Mouse (Mus musculus): ENCODE data around the gene Stk11ip. TPM values are rescaled to one million over a fixed set of nuclear protein-coding genes. Genes with fewer than 3 reads are reported as not detected.
A peak's percentile ranks its signal among the peaks of the same experiment; 100 is the strongest.

Stk11ip gene
- polyA plus RNA-seq, 1 experiment from 2014 or later: 27.6 TPM

DNA sequence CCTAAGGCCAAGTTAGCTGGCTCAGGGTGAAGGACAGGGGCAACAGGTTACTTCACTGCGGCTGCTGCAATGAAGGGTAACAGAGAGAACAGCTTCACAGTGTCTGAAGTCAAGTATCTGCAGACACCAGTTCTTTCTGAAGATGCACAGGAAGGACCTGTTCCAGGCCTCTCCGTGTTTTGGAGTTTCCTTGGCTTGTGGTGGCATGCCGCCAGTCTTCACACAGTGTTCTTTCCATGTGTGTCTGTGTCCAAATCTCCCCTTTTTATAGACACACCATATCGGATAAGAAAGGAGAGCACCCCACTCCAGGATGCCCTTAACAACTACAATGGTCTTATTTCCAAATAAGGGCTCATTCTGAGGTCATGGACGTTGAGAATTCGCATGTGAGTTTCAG, 23.0 kb downstream of the Stk11ip start:
- peaks cover 5% of the 10 kb centered on the region; the same call in 1 of the 2 replicates for H3K4me1 ChIP-seq (replicated peaks; ENCODE audit: control insufficient read depth, insufficient read depth, low read length)
- H3K9me3 ChIP-seq (ENCODE audit: control insufficient read depth, low read length): no peaks in the 10 kb centered on the region
- no peak overlapping the region for H3K4me2 ChIP-seq (ENCODE audit: low read depth, low read length, severe bottlenecking)
- no peak overlapping the region for H3K9ac ChIP-seq (ENCODE audit: low read length)
- no peaks in the 10 kb centered on the region for H3K27me3 ChIP-seq (ENCODE audit: control insufficient read depth, insufficient read depth, low read length)
- DNase-seq (ENCODE audit: low spot score) (no peak), ATAC-seq (replicated peaks; ENCODE audit: low FRiP score) (no peak)
- WGBS: 94% methylated on average over 6 of the region's 6 CpGs
- no peak overlapping the region for H3K4me3 ChIP-seq (ENCODE audit: low read depth, low read length)
- H3K27ac ChIP-seq (ENCODE audit: low read depth, low read length): no peak overlapping the region
- no peaks in the 10 kb centered on the region for H3K36me3 ChIP-seq (ENCODE audit: control insufficient read depth, insufficient read depth, low read length)

- DNase-seq (ENCODE audit: low spot score): peak; percentile 82
- Histone ChIP-seq H3K36me3 (ENCODE audit: control insufficient read depth, insufficient read depth, low read length) (no peaks in the 10 kb centered on the region; the same call in 1 of the 2 replicates), H3K27me3 (ENCODE audit: control insufficient read depth, insufficient read depth, low read length) (no peaks in the 10 kb centered on the region), H3K9me3 (ENCODE audit: control insufficient read depth, low read length) (no peaks in the 10 kb centered on the region), H3K27ac (ENCODE audit: low read depth, low read length) (peak within 1 kb of the TSS; percentile 64; the same call in 1 of the 2 replicates), H3K4me3 (ENCODE audit: low read depth, low read length) (peak within 1 kb of the TSS; percentile 69), H3K9ac (ENCODE audit: low read length) (peak within 1 kb of the TSS; percentile 93), H3K4me2 (ENCODE audit: low read depth, low read length, severe bottlenecking) (peak within 1 kb of the TSS; percentile 81), H3K4me1 (replicated peaks; ENCODE audit: control insufficient read depth, insufficient read depth, low read length) (peaks cover 5% of the 10 kb centered on the region; the same call in 1 of the 2 replicates)
- 2% methylated on average over 47 of the region's 64 CpGs for WGBS
- ATAC-seq (replicated peaks; ENCODE audit: low FRiP score): peak; percentile 82
These were observed 24.9 kb downstream of the Stk11ip start, which contains the start of gene Slc4a3 for GRCm38 (mm10) chr1:75545965-75546956. Gene Slc4a3, plus strand, starts transcription at chr1:75546266.

DNA sequence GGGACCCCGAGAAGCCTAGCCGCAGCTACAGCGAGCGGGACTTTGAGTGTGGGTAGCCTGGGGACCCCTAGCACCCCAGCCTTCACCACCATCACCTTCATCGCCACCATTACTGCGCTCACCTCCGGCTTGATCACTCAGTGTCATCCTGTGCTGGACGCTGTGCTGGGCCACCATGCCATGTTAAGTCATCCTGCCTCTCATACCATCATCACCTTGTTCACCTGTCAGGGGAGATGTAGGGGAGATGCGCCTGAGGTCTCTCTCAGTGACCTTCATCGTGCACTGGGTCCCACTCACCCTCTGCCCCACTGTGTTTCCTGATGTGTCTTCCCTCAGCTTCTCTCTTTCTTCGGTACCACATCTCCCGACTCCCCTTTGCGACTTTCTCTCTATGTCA, 26.0 kb downstream of the Stk11ip start:
- no peak for ATAC-seq (replicated peaks; ENCODE audit: low FRiP score)
- no peak for DNase-seq (ENCODE audit: low spot score)
- peaks cover 5% of the 10 kb centered on the region; the same call in 1 of the 2 replicates for H3K4me1 ChIP-seq (replicated peaks; ENCODE audit: control insufficient read depth, insufficient read depth, low read length)
- H3K4me2 ChIP-seq (ENCODE audit: low read depth, low read length, severe bottlenecking): no peak overlapping the region; the same call in 1 of the 2 replicates
- no peak overlapping the region for H3K27ac ChIP-seq (ENCODE audit: low read depth, low read length)
- H3K36me3 ChIP-seq (ENCODE audit: control insufficient read depth, insufficient read depth, low read length): no peaks in the 10 kb centered on the region; the same call in 1 of the 2 replicates
- no peak overlapping the region for H3K4me3 ChIP-seq (ENCODE audit: low read depth, low read length)
- H3K9ac ChIP-seq (ENCODE audit: low read length): no peak overlapping the region
- WGBS: 96% methylated on average over 13 of the region's 13 CpGs
- H3K27me3 ChIP-seq (ENCODE audit: control insufficient read depth, insufficient read depth, low read length): no peaks in the 10 kb centered on the region
- no peaks in the 10 kb centered on the region for H3K9me3 ChIP-seq (ENCODE audit: control insufficient read depth, low read length)

DNA sequence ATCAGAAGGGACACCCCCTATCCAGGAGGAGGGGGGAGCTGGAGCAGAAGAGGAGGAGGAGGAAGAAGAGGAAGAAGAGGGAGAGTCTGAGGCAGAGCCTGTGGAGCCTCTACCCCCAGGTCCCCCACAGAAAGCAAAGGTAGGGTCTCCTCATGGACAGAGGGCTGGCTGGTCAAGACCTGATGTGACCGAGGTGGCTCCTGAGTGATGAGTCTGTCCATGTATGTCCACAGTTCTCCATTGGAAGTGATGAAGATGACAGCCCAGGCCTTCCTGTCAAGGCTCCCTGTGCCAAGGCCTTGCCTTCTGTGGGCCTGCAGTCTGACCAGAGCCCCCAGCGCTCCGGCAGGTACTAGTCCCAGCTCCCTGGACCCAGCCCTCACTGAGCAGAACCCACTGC, 26.8 kb downstream of the Stk11ip start:
- Histone ChIP-seq H3K9ac (ENCODE audit: low read length) (no peak overlapping the region), H3K36me3 (ENCODE audit: control insufficient read depth, insufficient read depth, low read length) (no peaks in the 10 kb centered on the region; the same call in 1 of the 2 replicates), H3K4me3 (ENCODE audit: low read depth, low read length) (no peak overlapping the region), H3K27ac (ENCODE audit: low read depth, low read length) (no peak overlapping the region), H3K9me3 (ENCODE audit: control insufficient read depth, low read length) (no peaks in the 10 kb centered on the region), H3K27me3 (ENCODE audit: control insufficient read depth, insufficient read depth, low read length) (no peaks in the 10 kb centered on the region), H3K4me2 (ENCODE audit: low read depth, low read length, severe bottlenecking) (no peak overlapping the region), H3K4me1 (replicated peaks; ENCODE audit: control insufficient read depth, insufficient read depth, low read length) (peaks cover 5% of the 10 kb centered on the region; the same call in 1 of the 2 replicates)
- 93% methylated on average over 3 of the region's 3 CpGs for WGBS
- ATAC-seq (replicated peaks; ENCODE audit: low FRiP score) (no peak), DNase-seq (ENCODE audit: low spot score) (no peak)

GRCm38 (mm10) chr1:75548871-75549270, 27.5 kb downstream of the Stk11ip start:
- Histone ChIP-seq H3K36me3 (ENCODE audit: control insufficient read depth, insufficient read depth, low read length) (no peaks in the 10 kb centered on the region; the same call in 1 of the 2 replicates), H3K27ac (ENCODE audit: low read depth, low read length) (no peak overlapping the region), H3K9me3 (ENCODE audit: control insufficient read depth, low read length) (no peaks in the 10 kb centered on the region), H3K4me3 (ENCODE audit: low read depth, low read length) (no peak overlapping the region), H3K9ac (ENCODE audit: low read length) (no peak overlapping the region), H3K27me3 (ENCODE audit: control insufficient read depth, insufficient read depth, low read length) (no peaks in the 10 kb centered on the region), H3K4me1 (replicated peaks; ENCODE audit: control insufficient read depth, insufficient read depth, low read length) (peaks cover 5% of the 10 kb centered on the region; the same call in 1 of the 2 replicates), H3K4me2 (ENCODE audit: low read depth, low read length, severe bottlenecking) (no peak overlapping the region)
- DNase-seq (ENCODE audit: low spot score) (no peak), ATAC-seq (replicated peaks; ENCODE audit: low FRiP score) (no peak)
- 92% methylated on average over 17 of the region's 17 CpGs for WGBS

DNA sequence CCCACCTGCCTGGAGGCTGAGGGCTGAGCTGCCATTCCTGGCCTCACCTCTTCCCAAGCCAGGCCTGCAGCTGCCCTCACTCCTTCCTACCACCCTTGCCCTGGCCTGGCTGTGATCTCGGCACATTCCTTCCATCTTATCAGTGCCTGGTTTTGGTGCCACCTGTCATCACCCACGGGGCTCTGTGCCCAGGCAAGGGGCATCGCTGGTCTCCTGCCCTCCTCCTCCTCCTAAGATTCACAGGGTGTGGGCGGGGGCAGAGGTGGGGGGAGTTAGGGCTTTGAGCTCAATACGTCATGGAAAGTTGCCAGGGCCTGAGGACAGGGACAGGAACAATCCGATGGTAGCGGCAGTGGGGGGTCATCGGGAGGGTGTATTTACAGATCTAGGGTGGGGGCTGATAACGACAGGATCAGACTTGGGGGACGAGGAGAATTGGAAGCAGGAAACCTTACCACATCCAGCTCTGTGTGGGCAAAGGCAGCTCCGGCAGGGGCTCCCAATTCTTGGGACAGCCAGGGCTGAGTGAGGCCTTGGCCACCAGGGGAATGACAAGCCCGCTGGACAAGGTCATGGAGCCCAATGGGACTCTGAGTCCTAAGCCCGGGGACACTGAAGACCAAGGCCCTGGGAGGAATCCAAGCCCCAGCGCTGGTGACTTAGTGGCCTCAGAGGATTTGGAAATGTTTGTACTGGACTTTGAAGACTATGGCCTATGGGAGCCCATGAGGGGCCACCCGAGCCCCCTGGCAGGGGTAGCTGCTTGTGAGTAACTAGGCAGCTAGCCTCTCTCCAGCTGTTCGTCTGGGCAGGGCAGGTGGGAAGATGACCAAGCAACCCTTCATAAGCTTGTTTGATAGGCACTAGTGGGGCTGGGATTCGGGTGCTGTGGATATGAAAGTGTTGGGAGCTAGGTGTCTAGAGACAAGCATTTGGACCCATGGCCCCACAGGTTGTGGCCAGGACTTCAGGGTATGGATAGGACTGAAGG, 28.3 kb downstream of the Stk11ip start:
- H3K9ac ChIP-seq (ENCODE audit: low read length): no peak overlapping the region
- no peak overlapping the region for H3K4me2 ChIP-seq (ENCODE audit: low read depth, low read length, severe bottlenecking)
- H3K27me3 ChIP-seq (ENCODE audit: control insufficient read depth, insufficient read depth, low read length): no peaks in the 10 kb centered on the region
- ATAC-seq (replicated peaks; ENCODE audit: low FRiP score): no peak
- no peaks in the 10 kb centered on the region; the same call in 1 of the 2 replicates for H3K36me3 ChIP-seq (ENCODE audit: control insufficient read depth, insufficient read depth, low read length)
- 87% methylated on average over 17 of the region's 17 CpGs for WGBS
- peaks cover 5% of the 10 kb centered on the region; the same call in 1 of the 2 replicates for H3K4me1 ChIP-seq (replicated peaks; ENCODE audit: control insufficient read depth, insufficient read depth, low read length)
- H3K27ac ChIP-seq (ENCODE audit: low read depth, low read length): no peak overlapping the region
- no peak for DNase-seq (ENCODE audit: low spot score)
- no peak overlapping the region for H3K4me3 ChIP-seq (ENCODE audit: low read depth, low read length)
- no peaks in the 10 kb centered on the region for H3K9me3 ChIP-seq (ENCODE audit: control insufficient read depth, low read length)

GRCm38 (mm10) chr1:75550586-75550985, 29.3 kb downstream of the Stk11ip start:
- 94% methylated on average over 15 of the region's 15 CpGs for WGBS
- Histone ChIP-seq H3K27me3 (ENCODE audit: control insufficient read depth, insufficient read depth, low read length) (no peaks in the 10 kb centered on the region), H3K36me3 (ENCODE audit: control insufficient read depth, insufficient read depth, low read length) (no peaks in the 10 kb centered on the region; the same call in 1 of the 2 replicates), H3K4me3 (ENCODE audit: low read depth, low read length) (no peak overlapping the region), H3K4me2 (ENCODE audit: low read depth, low read length, severe bottlenecking) (no peak overlapping the region), H3K27ac (ENCODE audit: low read depth, low read length) (no peak overlapping the region), H3K9me3 (ENCODE audit: control insufficient read depth, low read length) (no peaks in the 10 kb centered on the region), H3K4me1 (replicated peaks; ENCODE audit: control insufficient read depth, insufficient read depth, low read length) (peaks cover 5% of the 10 kb centered on the region; the same call in 1 of the 2 replicates), H3K9ac (ENCODE audit: low read length) (no peak overlapping the region)
- DNase-seq (ENCODE audit: low spot score) (no peak), ATAC-seq (replicated peaks; ENCODE audit: low FRiP score) (no peak)

- Histone ChIP-seq H3K27me3 (ENCODE audit: control insufficient read depth, insufficient read depth, low read length) (no peaks in the 10 kb centered on the region), H3K4me1 (replicated peaks; ENCODE audit: control insufficient read depth, insufficient read depth, low read length) (no peaks in the 10 kb centered on the region; the same call in 1 of the 2 replicates), H3K9ac (ENCODE audit: low read length) (no peak overlapping the region), H3K36me3 (ENCODE audit: control insufficient read depth, insufficient read depth, low read length) (no peaks in the 10 kb centered on the region; the same call in 1 of the 2 replicates), H3K4me3 (ENCODE audit: low read depth, low read length) (no peak overlapping the region), H3K27ac (ENCODE audit: low read depth, low read length) (no peak overlapping the region), H3K4me2 (ENCODE audit: low read depth, low read length, severe bottlenecking) (no peak overlapping the region), H3K9me3 (ENCODE audit: control insufficient read depth, low read length) (no peaks in the 10 kb centered on the region)
- DNase-seq (ENCODE audit: low spot score): no peak
- 93% methylated on average over 7 of the region's 7 CpGs for WGBS
- no peak for ATAC-seq (replicated peaks; ENCODE audit: low FRiP score)
These were observed 34.4 kb downstream of the Stk11ip start for GRCm38 (mm10) chr1:75555680-75556079.
